Mouse (Mus musculus) megakaryocyte, embryonic 14.5 days (primary cell): Measurements from ENCODE around the gene Hmg20b. TPM values are rescaled to one million over a fixed set of nuclear protein-coding genes. Genes with fewer than 3 reads are reported as not detected.
A peak's percentile ranks its signal among the peaks of the same experiment; 100 is the strongest.

Experiments used
- H3K27me3 ChIP-seq: replicated peaks from 2 replicates; pipeline ENCODE3; 2012; ENCODE audit warnings: inconsistent platforms
- H3K36me3 ChIP-seq: replicated peaks from 2 replicates; pipeline ENCODE3; 2012; ENCODE audit warnings: low read length, inconsistent platforms, mixed read lengths
- H3K4me1 ChIP-seq: 2 replicates; pipeline ENCODE4 v1.6.1; 2012; ENCODE audit warnings: inconsistent platforms
- H3K4me3 ChIP-seq: replicated peaks from 2 replicates; pipeline ENCODE3; 2012; ENCODE audit warnings: moderate library complexity, mild to moderate bottlenecking, inconsistent platforms
- H3K9me3 ChIP-seq: 2 replicates; pipeline ENCODE4 v1.6.1; 2012; ENCODE audit warnings: inconsistent platforms
- FLI1 ChIP-seq: IDR thresholded peaks from 2 replicates; pipeline ENCODE4 v1.6.1; 2012; ENCODE audit warnings: low read length, inconsistent platforms, mixed read lengths
- GATA1 ChIP-seq: IDR thresholded peaks from 3 replicates; pipeline ENCODE4 v1.6.1; 2012; ENCODE audit warnings: mixed read lengths, low read length, inconsistent platforms, borderline replicate concordance
- polyA plus RNA-seq: library from polyadenylated mRNA; stranded (reverse); fragments of >175 nt; gene quantifications from 2 replicates; pipeline ENCODE4 v1.2.3, GENCODE M21; 2012; ENCODE audit warnings: low replicate concordance; ENCODE audit not compliant: insufficient read depth

Hmg20b gene
- polyA plus RNA-seq, 1 experiment, result 302 TPM

DNA sequence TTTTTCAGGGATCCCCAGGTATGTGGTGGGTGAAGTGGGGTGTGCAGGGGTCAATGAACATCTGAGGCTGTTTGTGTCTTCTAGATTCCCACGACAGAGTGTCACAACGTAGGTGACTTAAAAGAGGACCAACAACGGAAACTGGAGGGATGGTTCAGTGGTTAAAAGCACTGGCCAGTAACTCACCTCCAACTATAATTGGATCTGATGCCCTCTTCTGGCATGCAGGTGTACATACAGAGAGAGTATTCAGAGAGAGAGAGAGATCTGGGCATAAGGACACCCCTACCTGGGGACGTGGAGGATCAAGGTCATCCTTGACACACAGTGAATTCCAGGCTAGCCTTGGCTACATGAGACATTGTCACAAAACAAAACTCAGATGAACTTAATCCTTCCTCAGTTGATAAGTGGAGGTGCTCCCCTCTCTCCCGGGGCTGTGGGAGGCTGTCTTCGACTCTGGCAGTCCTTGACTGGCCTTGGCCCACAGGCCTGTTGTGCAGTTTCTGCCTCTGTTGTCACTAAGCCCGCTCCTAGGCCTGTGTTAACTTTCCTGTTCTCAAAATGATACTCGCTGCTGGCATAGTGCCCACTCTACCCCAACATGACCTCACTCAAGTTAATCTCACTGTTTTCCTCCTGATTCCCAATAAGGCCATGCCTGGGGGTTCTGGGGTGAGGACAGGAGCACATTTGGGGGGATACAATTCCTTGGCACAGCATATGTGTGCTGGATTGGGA lies 5.7 kb downstream of the Hmg20b start:
- no peak for TF ChIP-seq GATA1
- TF ChIP-seq FLI1, result no peak
- Histone ChIP-seq H3K9me3 (no peaks in the 10 kb centered on the region), H3K4me3 (no peak overlapping the region), H3K4me1 (peaks cover 91% of the 10 kb centered on the region), H3K36me3 (peaks cover 39% of the 10 kb centered on the region), H3K27me3 (peaks cover 12% of the 10 kb centered on the region)

DNA sequence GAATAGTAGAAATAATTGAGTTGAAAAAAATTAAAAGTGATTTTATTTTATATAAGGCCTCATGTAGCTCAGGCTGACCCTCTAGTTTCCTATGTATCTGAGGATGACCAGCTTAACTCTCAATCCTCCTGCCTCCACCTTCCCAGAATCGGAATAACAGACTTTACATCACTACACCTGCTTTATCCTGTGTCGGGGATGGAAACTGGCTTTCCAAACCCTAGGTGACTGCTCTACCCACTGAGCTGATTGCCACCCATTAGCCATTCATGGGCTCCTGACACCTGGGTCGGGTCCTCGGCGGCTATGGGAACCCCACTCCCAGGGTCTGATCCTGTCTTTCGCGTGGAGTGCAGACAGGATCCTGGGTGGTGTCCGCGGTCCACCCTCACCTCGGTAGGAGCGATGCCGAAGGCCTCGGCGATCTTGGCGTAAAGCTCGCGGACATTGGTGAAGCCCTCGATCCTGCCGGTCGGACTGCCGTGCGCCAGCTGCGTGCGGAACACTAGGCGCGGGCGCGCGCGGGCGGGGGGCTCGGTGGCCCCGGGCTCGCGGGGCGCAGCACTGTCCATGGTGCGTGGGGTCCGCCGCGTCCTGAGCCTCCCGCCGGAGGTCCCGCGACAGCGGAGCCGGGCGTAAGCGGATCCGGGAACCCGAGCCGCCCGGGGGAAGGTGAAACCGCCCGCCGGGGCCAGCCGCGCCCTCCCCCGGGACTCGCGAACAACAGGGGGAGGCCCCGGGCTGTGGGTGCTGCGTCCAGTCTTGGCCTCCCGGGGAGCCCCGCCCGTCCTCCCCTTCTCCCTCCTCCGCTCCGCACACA lies 7.4 kb downstream of the Hmg20b start, which contains the start of gene Gipc3:
TSS of gene Gipc3 (minus strand) at position 581 of the 820 bp plus-strand sequence.
- Histone ChIP-seq H3K4me3 (peak within 1 kb of the TSS; percentile 93), H3K4me1 (peaks cover 83% of the 10 kb centered on the region), H3K36me3 (peaks cover 36% of the 10 kb centered on the region), H3K9me3 (no peaks in the 10 kb centered on the region), H3K27me3 (peaks cover 12% of the 10 kb centered on the region)
- no peak for TF ChIP-seq GATA1
- no peak for TF ChIP-seq FLI1

DNA sequence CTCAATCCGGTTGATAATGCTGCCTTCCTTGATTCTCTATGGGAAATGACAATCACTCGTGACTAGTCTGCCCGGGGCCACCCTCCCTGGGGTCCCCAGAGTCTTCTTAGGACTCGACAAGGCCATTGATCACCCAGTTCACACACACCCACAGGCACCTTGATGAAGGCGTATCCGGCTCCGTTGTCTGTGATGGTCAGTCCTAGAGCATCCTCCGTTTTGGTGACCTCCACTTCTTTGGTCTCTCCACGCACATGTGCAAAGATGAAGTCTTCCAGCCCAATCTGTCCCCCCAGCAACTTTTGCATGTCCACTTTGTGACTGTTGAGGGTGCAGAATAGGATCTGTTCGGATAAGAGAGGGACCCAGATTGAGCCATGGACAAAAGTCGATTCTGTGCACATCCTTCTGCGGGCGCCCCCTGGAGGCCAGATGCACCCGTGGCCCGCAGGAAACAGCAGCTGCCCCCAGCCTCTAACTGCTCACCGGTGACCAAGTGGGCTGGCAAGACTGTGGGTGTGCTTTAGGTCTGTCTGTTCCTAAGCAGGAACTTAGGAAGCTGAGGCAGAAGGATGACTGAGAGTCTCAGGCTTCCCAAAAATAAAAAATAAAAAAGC lies 8.8 kb downstream of the Hmg20b start:
- Histone ChIP-seq H3K36me3 (peaks cover 35% of the 10 kb centered on the region), H3K4me1 (peaks cover 80% of the 10 kb centered on the region), H3K27me3 (peaks cover 12% of the 10 kb centered on the region), H3K9me3 (no peaks in the 10 kb centered on the region), H3K4me3 (no peak overlapping the region)
- TF ChIP-seq GATA1 (no peak), FLI1 (no peak)

DNA sequence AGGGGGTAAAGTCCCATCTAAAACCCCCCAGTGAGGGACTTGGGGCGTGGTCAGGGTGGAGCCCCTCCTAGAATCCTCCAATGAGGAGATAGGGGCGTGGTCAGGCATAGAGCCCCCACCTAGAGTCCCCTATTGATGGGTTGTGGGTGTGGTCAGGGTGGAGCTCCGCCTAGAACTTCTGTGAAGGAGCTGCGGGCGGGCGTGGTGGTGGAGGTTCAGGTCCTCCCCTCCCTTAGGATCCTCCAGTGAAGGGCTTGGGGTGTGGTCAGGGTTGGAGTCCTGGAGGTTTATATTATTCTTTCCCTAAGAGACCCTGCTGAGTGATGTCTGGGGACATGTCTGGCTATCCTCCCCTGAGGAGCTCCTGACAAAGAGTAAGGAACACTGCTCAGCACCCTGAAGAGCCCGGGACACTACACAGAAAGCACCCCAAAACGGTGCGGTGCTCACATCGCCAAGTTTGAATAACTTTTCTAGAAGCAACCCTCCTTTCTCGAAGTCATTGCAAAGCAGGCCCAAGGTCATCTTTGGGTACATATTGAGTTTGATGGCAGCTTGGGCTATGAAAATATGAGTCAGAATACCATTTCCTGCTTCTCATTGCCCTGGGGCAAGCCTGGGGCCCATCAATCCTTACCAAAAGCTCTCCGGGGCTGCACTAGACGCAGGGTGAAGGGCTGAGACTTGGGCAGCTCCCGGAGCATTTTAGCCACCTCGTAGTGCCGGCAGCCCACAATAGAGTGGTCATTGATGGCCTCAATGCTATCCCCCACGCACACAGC lies 9.5 kb downstream of the Hmg20b start:
- Histone ChIP-seq H3K9me3 (no peaks in the 10 kb centered on the region), H3K27me3 (peaks cover 12% of the 10 kb centered on the region), H3K36me3 (peaks cover 33% of the 10 kb centered on the region), H3K4me3 (no peak overlapping the region), H3K4me1 (peaks cover 80% of the 10 kb centered on the region)
- no peak for TF ChIP-seq FLI1
- no peak for TF ChIP-seq GATA1

DNA sequence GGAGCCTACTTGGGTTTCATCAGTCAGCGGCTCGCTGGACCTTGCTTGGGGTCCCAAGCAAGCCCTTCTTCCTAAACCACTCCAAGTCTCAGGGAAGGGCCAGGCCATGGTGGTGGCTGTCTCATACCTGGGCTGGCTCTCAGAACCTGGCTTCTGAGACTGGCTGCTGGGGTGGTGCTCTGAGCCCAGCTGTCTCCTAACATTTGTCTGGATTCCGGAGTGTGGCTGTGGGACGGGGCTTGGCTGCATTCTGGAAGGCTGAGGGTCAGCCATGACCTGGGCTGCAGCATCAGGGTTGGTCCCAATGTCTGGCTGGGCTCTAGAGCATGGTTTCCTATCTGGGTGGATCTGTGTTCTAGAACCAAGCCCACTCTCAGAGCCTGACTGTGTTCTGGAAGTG lies 13.7 kb downstream of the Hmg20b start:
- Histone ChIP-seq H3K9me3 (no peaks in the 10 kb centered on the region), H3K4me1 (peaks cover 75% of the 10 kb centered on the region), H3K27me3 (no peaks in the 10 kb centered on the region), H3K36me3 (peaks cover 58% of the 10 kb centered on the region), H3K4me3 (no peak overlapping the region)
- TF ChIP-seq FLI1 (no peak), GATA1 (no peak)

DNA sequence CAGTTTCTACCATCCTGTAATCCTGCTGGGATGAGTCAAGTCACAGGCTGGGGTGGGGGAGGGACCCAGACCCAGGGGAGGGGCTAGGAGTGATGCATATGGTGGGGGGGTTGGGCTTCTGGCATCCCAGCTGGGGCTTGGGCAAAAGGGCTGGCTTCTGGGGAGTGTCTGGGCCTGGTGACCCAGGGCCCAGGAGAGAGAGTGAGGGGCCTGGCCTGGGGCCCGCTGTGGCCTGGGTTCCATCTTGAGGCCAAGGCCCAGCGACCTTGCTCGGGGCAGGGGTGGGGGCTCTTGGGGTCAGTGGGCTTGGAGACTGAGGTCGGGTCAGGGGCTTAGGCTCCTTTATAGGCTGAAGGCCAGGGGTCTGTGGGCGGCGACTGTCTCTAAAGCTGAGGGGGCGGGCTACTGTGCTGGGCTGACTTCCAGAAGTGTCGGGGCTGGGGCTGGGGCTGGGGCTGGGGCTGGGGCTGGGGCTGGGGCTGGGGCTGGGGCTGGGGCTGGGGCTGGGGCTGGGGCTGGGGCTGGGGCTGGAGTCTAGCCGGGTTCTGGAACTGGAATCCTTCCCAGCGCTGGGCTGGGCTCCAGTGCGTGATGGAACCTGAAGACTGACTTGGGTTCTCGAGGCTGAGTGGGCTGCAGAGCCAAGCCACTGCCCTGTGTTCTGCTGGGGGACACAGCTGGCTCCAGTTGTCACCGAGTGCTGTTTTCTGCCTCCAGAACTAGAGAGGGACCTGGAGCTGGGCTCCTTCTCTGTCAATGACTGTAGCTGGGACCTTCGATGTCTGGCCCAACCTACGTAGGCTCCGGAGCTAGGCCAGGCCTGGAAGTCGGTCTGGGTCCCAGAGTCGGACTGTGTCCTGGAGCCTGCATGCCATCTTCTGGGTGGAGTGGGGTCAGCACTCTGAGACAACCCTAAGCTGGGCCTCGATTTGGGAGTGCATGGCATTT lies 14.6 kb downstream of the Hmg20b start:
- no peak overlapping the region for H3K4me3 ChIP-seq
- no peak for TF ChIP-seq GATA1
- TF ChIP-seq FLI1, result no peak
- H3K36me3 ChIP-seq, result peaks cover 61% of the 10 kb centered on the region
- H3K4me1 ChIP-seq, result peaks cover 74% of the 10 kb centered on the region
- no peaks in the 10 kb centered on the region for H3K27me3 ChIP-seq
- no peaks in the 10 kb centered on the region for H3K9me3 ChIP-seq

DNA sequence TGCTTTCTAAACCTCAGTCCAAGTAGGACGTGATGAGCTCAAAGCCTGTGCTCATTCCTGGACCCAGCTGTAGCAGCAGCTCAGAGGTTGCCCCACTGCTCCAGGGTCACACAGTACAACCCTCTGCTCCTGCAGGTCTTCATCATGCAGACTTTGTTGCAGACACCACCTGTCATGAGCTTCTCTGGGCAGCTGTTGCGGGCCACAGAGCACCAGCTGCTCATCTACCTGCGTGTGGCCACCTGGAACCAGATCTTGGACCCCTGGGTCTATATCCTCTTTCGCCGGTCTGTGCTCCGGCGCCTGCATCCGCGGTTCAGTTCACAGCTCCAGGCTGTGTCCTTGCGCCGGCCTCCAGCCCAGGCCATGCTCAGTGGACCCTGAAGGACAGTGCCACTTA lies 16.0 kb downstream of the Hmg20b start:
- Histone ChIP-seq H3K4me1 (peaks cover 78% of the 10 kb centered on the region), H3K27me3 (no peaks in the 10 kb centered on the region), H3K9me3 (no peaks in the 10 kb centered on the region), H3K36me3 (peaks cover 71% of the 10 kb centered on the region), H3K4me3 (no peak overlapping the region)
- TF ChIP-seq GATA1 (no peak), FLI1 (no peak)

DNA sequence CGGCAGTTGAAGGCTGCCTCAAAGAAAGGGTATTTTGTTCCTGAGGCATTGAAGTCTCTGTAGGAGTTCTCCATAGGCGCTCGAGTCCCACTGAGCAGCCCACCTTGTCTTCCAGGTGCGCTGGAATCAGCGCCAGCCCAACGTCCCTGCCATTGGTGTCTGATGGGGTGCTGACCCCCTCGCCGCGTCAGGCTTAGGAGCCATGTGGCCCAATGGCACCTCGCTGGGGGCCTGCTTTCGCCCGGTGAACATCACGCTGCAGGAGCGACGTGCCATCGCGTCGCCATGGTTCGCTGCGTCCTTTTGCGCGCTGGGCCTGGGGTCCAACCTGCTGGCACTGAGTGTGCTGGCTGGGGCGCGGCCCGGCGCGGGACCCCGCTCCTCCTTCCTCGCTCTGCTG lies 18.0 kb downstream of the Hmg20b start:
- no peak overlapping the region for H3K4me3 ChIP-seq
- H3K27me3 ChIP-seq, result no peaks in the 10 kb centered on the region
- H3K4me1 ChIP-seq, result peaks cover 89% of the 10 kb centered on the region
- H3K9me3 ChIP-seq, result no peaks in the 10 kb centered on the region
- TF ChIP-seq FLI1, result no peak
- TF ChIP-seq GATA1, result no peak
- H3K36me3 ChIP-seq, result peaks cover 58% of the 10 kb centered on the region
